Mouse (Mus musculus) central nervous system, embryonic 18 days (tissue): ENCODE results near the gene Mfsd1. TPM values are rescaled to one million over a fixed set of nuclear protein-coding genes. Genes with fewer than 3 reads are reported as not detected.

Experiments used
- polyA plus RNA-seq: library from polyadenylated mRNA; depleted of rRNA; stranded (reverse); fragments of >200 nt; gene quantifications from 2 replicates; pipeline ENCODE4 v1.2.3, GENCODE M21; 2012; rRNA removed

The Mfsd1 gene
- 23.0 and 24.8 TPM in 2 replicates for polyA plus RNA-seq

DNA sequence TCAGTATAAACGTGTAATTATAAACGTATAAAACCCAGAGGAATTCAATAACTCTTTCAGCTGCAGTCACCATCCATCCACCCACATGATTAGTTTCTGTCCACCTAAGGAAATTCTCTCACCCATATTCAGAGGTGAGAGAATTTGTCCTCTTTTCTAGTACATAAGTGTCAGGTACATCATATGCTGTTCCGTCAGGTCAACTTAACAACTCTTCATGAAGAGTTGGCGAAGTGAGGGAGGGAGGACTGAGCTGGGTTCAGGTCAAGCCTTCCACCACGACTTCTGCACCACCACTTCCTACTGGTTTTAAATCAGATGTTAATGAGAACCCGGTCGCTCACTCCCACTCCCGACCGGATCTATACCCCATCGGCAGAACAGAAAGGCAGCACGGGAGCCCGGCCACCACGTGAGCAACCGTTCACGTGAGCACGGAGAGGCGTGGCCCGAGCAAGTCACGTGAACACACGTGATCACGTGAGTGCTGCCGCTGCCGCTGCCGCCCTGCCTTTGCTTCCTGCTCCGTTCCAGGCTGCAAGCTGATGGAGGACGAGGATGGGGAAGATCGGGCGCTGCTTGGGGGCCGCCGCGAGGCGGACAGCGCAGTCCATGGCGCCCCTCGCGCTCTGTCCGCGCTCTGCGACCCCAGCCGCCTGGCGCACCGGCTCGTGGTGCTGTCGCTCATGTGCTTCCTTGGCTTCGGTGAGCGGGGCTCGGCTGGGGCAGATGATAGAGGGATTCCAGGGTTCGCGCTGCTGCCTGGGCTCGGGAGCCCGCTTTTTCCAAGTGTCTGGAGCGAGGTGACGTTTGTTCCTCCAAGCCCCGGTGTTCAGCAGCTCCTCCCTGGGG is at the start of gene Mfsd1:
Gene Mfsd1, plus strand, starts transcription at position 469 of the 852 bp plus-strand sequence.

Other genes with a start within 250 kb of the Mfsd1 start
- gene Mlf1, start 208.6 kb upstream of the Mfsd1 start, polyA plus RNA-seq, result 8.9 and 16.0 TPM in 2 replicates
- not detected in 2 replicates for gene Gm17402, start 207.6 kb upstream of the Mfsd1 start, polyA plus RNA-seq
- gene Gfm1, start 152.6 kb upstream of the Mfsd1 start, polyA plus RNA-seq, result 26.5 and 27.3 TPM in 2 replicates
- 72.3 and 93.0 TPM in 2 replicates for gene Lxn, start 118.8 kb upstream of the Mfsd1 start, polyA plus RNA-seq
- gene Rarres1, start 67.2 kb upstream of the Mfsd1 start, polyA plus RNA-seq, result 1.2 and 1.8 TPM in 2 replicates